Mouse (Mus musculus) spleen, postnatal 0 days (tissue): ENCODE data around the gene Smpdl3a. TPM values are rescaled to one million over a fixed set of nuclear protein-coding genes. Genes with fewer than 3 reads are reported as not detected.

Experiments
- polyA plus RNA-seq: library from polyadenylated mRNA; unstranded; fragments of >200 nt; fragmentation: Nextera tagmentation; extraction: Ambion mirVana; gene quantifications from 2 replicates; pipeline ENCODE4 v1.2.1, GENCODE M21; 2015

Gene Smpdl3a
- 31.4 and 37.0 TPM in 2 replicates for polyA plus RNA-seq

DNA sequence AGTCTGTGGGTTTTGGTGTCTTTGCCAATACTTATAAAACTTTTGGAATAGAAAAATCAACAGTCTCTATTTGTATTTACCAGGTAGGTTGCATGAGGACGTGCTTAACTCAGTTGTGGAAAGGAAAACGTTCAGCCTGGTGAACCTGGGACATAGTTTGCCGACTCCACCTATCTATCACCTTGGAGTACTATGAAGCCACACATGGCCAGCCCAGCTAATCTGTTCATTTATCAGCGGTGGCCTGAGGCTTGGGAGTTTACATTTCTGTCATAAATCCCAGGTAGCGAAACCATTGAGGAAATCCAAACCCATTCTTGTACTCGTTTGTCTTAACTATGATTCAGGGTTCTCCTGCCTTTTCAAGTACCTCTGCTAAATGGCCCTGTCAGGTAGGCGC lies at the start of gene Smpdl3a:
Gene Smpdl3a (plus strand): TSS at position 318 of the 400 bp plus-strand sequence.

DNA sequence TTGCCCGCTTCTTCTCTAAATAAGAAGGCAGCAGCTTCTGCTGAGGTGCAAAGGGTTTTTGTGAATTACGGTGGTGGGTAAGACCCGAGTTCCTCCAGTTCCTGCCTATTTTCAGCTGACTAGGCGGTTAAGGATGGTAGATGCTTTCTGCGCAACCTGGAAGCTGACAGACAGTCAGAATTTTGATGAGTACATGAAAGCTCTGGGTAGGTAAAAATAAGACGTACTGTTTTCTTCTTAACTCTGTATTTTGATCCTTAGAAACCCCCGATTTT lies 9.3 kb upstream of the Smpdl3a start, which contains the start of gene Fabp7:
Gene Fabp7 (plus strand): TSS at position 6 of the 275 bp plus-strand sequence.

Other genes with a start within 250 kb of the Smpdl3a start
- gene Pkib, start 162.4 kb upstream of the Smpdl3a start, polyA plus RNA-seq: 3.1 and 5.4 TPM in 2 replicates
- gene Fabp7, start 9.5 kb upstream of the Smpdl3a start, polyA plus RNA-seq: 10.4 and 12.6 TPM in 2 replicates